19 mouse cellular contexts compared by ENCODE assay signal in genomic region chr13:73071854-73072852, GRCm38 (mm10).
DNase-seq lines count a peak whose midpoint lies in the region; ATAC-seq and TF ChIP-seq lines count a peak whose summit lies in the region.
"Had no signal": no experiment of that assay in that cellular context is flagged by ENCODE, and none has a peak within 500 bp of the region (broad histone marks: within the 10 kb centered on the region; RNA-seq: fewer than 3 reads in every experiment).

No protein-coding gene starts in this region.

- DNase-seq in cerebellum, adult 11-12 months: peak; percentile 19
- no peak for DNase-seq in cerebellum, adult 11 months
- DNase-seq in heart, postnatal 14 days: no peak
- DNase-seq in kidney, adult 18-20 months: no peak
- DNase-seq in midbrain, postnatal 0 days (ENCODE audit: low spot score): peak; percentile 76
- DNase-seq: adrenal gland, postnatal 36 days; thymus, adult 2 months had no signal

- TF ChIP-seq CTCF in midbrain, postnatal 0 days (IDR thresholded peaks at IDR 0.05): no peak

- H3K36me3 ChIP-seq in heart, embryonic 15.5 days: no peaks in the 10 kb centered on the region
- no peaks in the 10 kb centered on the region for H3K36me3 ChIP-seq in kidney, embryonic 15.5 days
- no peaks in the 10 kb centered on the region for H3K36me3 ChIP-seq in midbrain, postnatal 0 days (ENCODE audit: insufficient read depth, low read length)
- H3K36me3 ChIP-seq in midbrain, embryonic 15.5 days (replicated peaks): no peaks in the 10 kb centered on the region
- H3K36me3 ChIP-seq: G1E; intestine, embryonic 15.5 days; liver, embryonic 12.5 days; lung, embryonic 15.5 days; midbrain, embryonic 13.5 days; stomach, embryonic 15.5 days had no signal

- peaks cover 3% of the 10 kb centered on the region; the same call in 1 of the 2 replicates for H3K27me3 ChIP-seq in heart, embryonic 15.5 days
- H3K27me3 ChIP-seq in kidney, embryonic 15.5 days: peaks cover 59% of the 10 kb centered on the region
- H3K27me3 ChIP-seq in midbrain, postnatal 0 days (ENCODE audit: insufficient read depth, low read length): no peaks in the 10 kb centered on the region
- peaks cover 3% of the 10 kb centered on the region; the same call in 1 of the 2 replicates for H3K27me3 ChIP-seq in midbrain, embryonic 15.5 days (replicated peaks)
- H3K27me3 ChIP-seq: liver, embryonic 12.5 days; lung, embryonic 15.5 days; stomach, embryonic 15.5 days had no signal

- no peaks in the 10 kb centered on the region for H3K9me3 ChIP-seq in heart, embryonic 15.5 days (replicated peaks)
- no peaks in the 10 kb centered on the region for H3K9me3 ChIP-seq in kidney, embryonic 15.5 days (replicated peaks)
- no peaks in the 10 kb centered on the region for H3K9me3 ChIP-seq in midbrain, postnatal 0 days (ENCODE audit: low read length)
- H3K9me3 ChIP-seq in midbrain, embryonic 15.5 days: no peaks in the 10 kb centered on the region
- H3K9me3 ChIP-seq: forebrain, embryonic 13.5 days; intestine, embryonic 15.5 days; liver, embryonic 12.5 days; lung, embryonic 15.5 days; midbrain, embryonic 13.5 days; stomach, embryonic 15.5 days had no signal

- H3K27ac ChIP-seq in heart, embryonic 15.5 days: no peak overlapping the region
- H3K27ac ChIP-seq in kidney, embryonic 15.5 days: no peak overlapping the region
- no peak overlapping the region for H3K27ac ChIP-seq in midbrain, postnatal 0 days (ENCODE audit: low read depth, low read length)
- no peak overlapping the region for H3K27ac ChIP-seq in midbrain, embryonic 15.5 days
- H3K27ac ChIP-seq: forebrain, embryonic 13.5 days; intestine, embryonic 15.5 days; layer of hippocampus, adult 2 months; liver, embryonic 12.5 days; lung, embryonic 15.5 days; midbrain, embryonic 13.5 days; stomach, embryonic 15.5 days had no signal

- peaks cover 23% of the 10 kb centered on the region for H3K4me1 ChIP-seq in heart, embryonic 15.5 days (replicated peaks)
- H3K4me1 ChIP-seq in kidney, embryonic 15.5 days: peaks cover 20% of the 10 kb centered on the region
- no peaks in the 10 kb centered on the region for H3K4me1 ChIP-seq in midbrain, postnatal 0 days (ENCODE audit: insufficient read depth, low read length)
- peaks cover 13% of the 10 kb centered on the region for H3K4me1 ChIP-seq in midbrain, embryonic 15.5 days
- H3K4me1 ChIP-seq: liver, embryonic 12.5 days; stomach, embryonic 15.5 days had no signal

- WGBS in heart, embryonic 15.5 days: 38% methylated on average over 6 of the region's 6 CpGs
- 52% methylated on average over 6 of the region's 6 CpGs for WGBS in kidney, embryonic 15.5 days
- WGBS in midbrain, postnatal 0 days: 66% methylated on average over 6 of the region's 6 CpGs
- 66% methylated on average over 6 of the region's 6 CpGs for WGBS in midbrain, embryonic 15.5 days

- H3K4me3 ChIP-seq in heart, embryonic 15.5 days: no peak overlapping the region
- no peak overlapping the region for H3K4me3 ChIP-seq in kidney, embryonic 15.5 days (replicated peaks)
- no peak overlapping the region for H3K4me3 ChIP-seq in midbrain, postnatal 0 days (ENCODE audit: low read depth, low read length)
- H3K4me3 ChIP-seq in midbrain, embryonic 15.5 days: no peak overlapping the region
- H3K4me3 ChIP-seq: forebrain, embryonic 13.5 days; intestine, embryonic 15.5 days; layer of hippocampus, adult 2 months; liver, embryonic 12.5 days; lung, embryonic 15.5 days; midbrain, embryonic 13.5 days; stomach, embryonic 15.5 days had no signal

- H3K9ac ChIP-seq in heart, embryonic 15.5 days: no peak overlapping the region
- no peak overlapping the region for H3K9ac ChIP-seq in kidney, embryonic 15.5 days
- no peak overlapping the region for H3K9ac ChIP-seq in midbrain, postnatal 0 days (replicated peaks; ENCODE audit: low read length, poor library complexity, severe bottlenecking)
- H3K9ac ChIP-seq in midbrain, embryonic 15.5 days: no peak overlapping the region
- H3K9ac ChIP-seq: forebrain, embryonic 13.5 days; intestine, embryonic 15.5 days; liver, embryonic 12.5 days; lung, embryonic 15.5 days; midbrain, embryonic 13.5 days; stomach, embryonic 15.5 days had no signal

- intact Hi-C loops in heart, postnatal 14 days (cut with DNase I): no loop called here

- 0 out of 2 replicates have a peak, but pooled peaks have one; percentile 32 for ATAC-seq in heart, embryonic 15.5 days (replicated peaks; ENCODE audit: insufficient number of reproducible peaks, insufficient read depth, low FRiP score, low read depth)
- peak; percentile 69 for ATAC-seq in kidney, embryonic 15.5 days (replicated peaks; ENCODE audit: low FRiP score)
- ATAC-seq in midbrain, postnatal 0 days (ENCODE audit: low FRiP score): peak; percentile 64; the same call in 1 of the 2 replicates
- no peak for ATAC-seq in midbrain, embryonic 15.5 days (replicated peaks)
- ATAC-seq: CD4-positive, CD25-positive, alpha-beta regulatory T cell, adult 4 months; intestine, embryonic 15.5 days; liver, embryonic 12.5 days had no signal

- H3K4me2 ChIP-seq in heart, embryonic 15.5 days: no peak overlapping the region
- no peak overlapping the region for H3K4me2 ChIP-seq in kidney, embryonic 15.5 days
- H3K4me2 ChIP-seq in midbrain, postnatal 0 days (ENCODE audit: low read depth, low read length, poor library complexity, severe bottlenecking): no peak overlapping the region
- H3K4me2 ChIP-seq in midbrain, embryonic 15.5 days: no peak overlapping the region
- H3K4me2 ChIP-seq: forebrain, embryonic 13.5 days; intestine, embryonic 15.5 days; liver, embryonic 12.5 days; lung, embryonic 15.5 days; midbrain, embryonic 13.5 days; stomach, embryonic 15.5 days had no signal

Comparison
In these comparisons a context has a peak if more than half of its experiments do, and no peak if none do; other contexts are left out.
1. DNase-seq: peak in cerebellum, adult 11-12 months (single experiment) and midbrain, postnatal 0 days (single experiment); none in cerebellum, adult 11 months (single experiment), heart, postnatal 14 days (0 of 2) and kidney, adult 18-20 months (single experiment).